Mouse (Mus musculus) kidney, embryonic 14.5 days (tissue): Measurements from ENCODE around the gene Hoxb4. TPM values are rescaled to one million over a fixed set of nuclear protein-coding genes. Genes with fewer than 3 reads are reported as not detected.

ENCODE experiments used
- ATAC-seq: fragments of 200-750 bp; cut with Nextera tagmentation; 2 replicates; pipeline ENCODE4 v1.8.0; 2017; ENCODE audit warnings: moderate number of reproducible peaks, mild to moderate bottlenecking, moderate TSS enrichment, moderate library complexity; ENCODE audit not compliant: low FRiP score, low TSS enrichment
- H3K27ac ChIP-seq: fragments of 300-500 bp; sonication (generic); 2 replicates; pipeline ENCODE4 v1.5.1; 2014; ENCODE audit warnings: low read depth, mild to moderate bottlenecking, low read length, moderate library complexity, mixed read lengths
- H3K27me3 ChIP-seq: fragments of 300-500 bp; sonication (generic); 2 replicates; pipeline ENCODE4 v1.6.1; 2014; ENCODE audit warnings: mild to moderate bottlenecking, low read length; ENCODE audit not compliant: control insufficient read depth, insufficient read depth
- H3K36me3 ChIP-seq: fragments of 300-500 bp; sonication (generic); 2 replicates; pipeline ENCODE4 v1.6.1; 2014; ENCODE audit warnings: low read length, mixed read lengths; ENCODE audit not compliant: control insufficient read depth, insufficient read depth
- H3K4me1 ChIP-seq: fragments of 300-500 bp; sonication (generic); 2 replicates; pipeline ENCODE4 v1.6.1; 2014; ENCODE audit warnings: low read length, mixed read lengths; ENCODE audit not compliant: control insufficient read depth, insufficient read depth
- H3K4me2 ChIP-seq: fragments of 300-500 bp; sonication (generic); replicated peaks from 2 replicates; pipeline ENCODE4 v1.6.1; 2014; ENCODE audit warnings: low read depth, mild to moderate bottlenecking, low read length
- H3K4me3 ChIP-seq: fragments of 300-500 bp; sonication (generic); 2 replicates; pipeline ENCODE4 v1.5.1; 2014; ENCODE audit warnings: mild to moderate bottlenecking, low read length
- H3K9ac ChIP-seq: fragments of 300-500 bp; sonication (generic); 2 replicates; pipeline ENCODE4 v1.6.1; 2014; ENCODE audit warnings: low read depth, mild to moderate bottlenecking, low read length, moderate library complexity
- H3K9me3 ChIP-seq: fragments of 300-500 bp; sonication (generic); 2 replicates; pipeline ENCODE4 v1.6.1; 2016; ENCODE audit warnings: low read length; ENCODE audit not compliant: control insufficient read depth
- WGBS: fragments of 180-500 bp; shearing (Covaris S2); extraction: QIAGEN DNeasy Blood & Tissue Kit; methylation state at CpG from one replicate; pipeline ENCODE4 v1.1.7; 2014; 5-methylcytosine and 5-hydroxymethylcytosine counted together
- microRNA counts: library from miRNA; unstranded; fragments of <30 nt; microRNA quantifications from one replicate; lab custom pipeline; 2017
- microRNA-seq: library from miRNA; unstranded; fragments of <30 nt; microRNA quantifications from one replicate; pipeline ENCODE4, GENCODE M21; 2016
- polyA plus RNA-seq: library from polyadenylated mRNA; unstranded; fragments of >200 nt; fragmentation: Nextera tagmentation; extraction: Ambion mirVana; gene quantifications from 2 replicates; pipeline ENCODE4 v1.2.1, GENCODE M21; 2014

Gene Hoxb4
- polyA plus RNA-seq, 1 experiment from 2014 or later = 4.2 TPM

DNA sequence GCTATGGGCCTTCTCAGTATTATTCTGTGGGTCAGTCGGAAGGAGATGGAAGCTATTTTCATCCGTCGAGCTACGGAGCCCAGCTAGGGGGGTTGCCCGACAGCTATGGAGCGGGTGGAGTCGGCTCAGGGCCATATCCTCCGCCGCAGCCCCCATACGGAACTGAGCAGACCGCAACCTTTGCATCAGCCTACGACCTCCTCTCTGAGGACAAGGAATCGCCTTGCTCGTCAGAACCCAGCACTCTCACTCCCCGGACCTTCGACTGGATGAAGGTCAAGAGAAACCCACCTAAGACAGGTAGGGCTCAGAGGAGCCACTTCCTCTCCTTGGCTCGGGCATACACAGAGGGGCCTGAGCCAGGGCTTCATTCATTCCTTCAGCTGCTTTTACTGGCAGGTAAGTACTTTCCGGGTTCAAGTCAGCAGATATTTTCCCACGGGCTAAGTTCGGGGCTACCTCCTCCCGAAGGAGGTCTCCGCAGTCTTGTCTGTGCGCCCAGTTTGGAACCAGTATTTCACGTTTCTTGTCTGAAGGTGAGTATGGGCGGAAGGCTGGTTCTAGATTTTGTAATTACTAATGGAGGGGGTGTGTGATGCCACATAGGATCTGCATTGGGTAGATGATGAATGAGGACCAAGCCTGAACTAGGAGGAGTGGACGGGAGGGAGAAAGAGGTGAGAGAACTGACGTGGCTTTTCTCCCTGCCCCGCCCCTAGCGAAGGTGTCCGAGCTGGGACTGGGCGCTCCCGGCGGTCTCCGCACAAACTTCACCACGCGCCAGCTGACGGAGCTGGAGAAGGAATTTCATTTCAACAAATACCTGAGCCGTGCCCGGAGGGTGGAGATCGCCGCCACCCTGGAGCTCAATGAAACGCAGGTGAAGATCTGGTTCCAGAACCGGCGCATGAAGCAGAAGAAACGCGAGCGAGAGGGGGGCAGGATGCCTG is 48.3 kb downstream of the Hoxb4 start:
- H3K9me3 ChIP-seq = no peaks in the 10 kb centered on the region
- peak overlapping the region; percentile 40 for H3K4me2 ChIP-seq
- no peaks in the 10 kb centered on the region for H3K36me3 ChIP-seq
- no peak overlapping the region for H3K27ac ChIP-seq
- H3K4me1 ChIP-seq = peaks cover 29% of the 10 kb centered on the region; the same call in 1 of the 2 replicates
- peak; percentile 26 for ATAC-seq
- peaks cover 10% of the 10 kb centered on the region for H3K27me3 ChIP-seq
- peak overlapping the region; percentile 22 for H3K4me3 ChIP-seq
- peak overlapping the region; percentile 0; the same call in 1 of the 2 replicates for H3K9ac ChIP-seq
- 2% methylated on average over 47 of the region's 47 CpGs for WGBS

DNA sequence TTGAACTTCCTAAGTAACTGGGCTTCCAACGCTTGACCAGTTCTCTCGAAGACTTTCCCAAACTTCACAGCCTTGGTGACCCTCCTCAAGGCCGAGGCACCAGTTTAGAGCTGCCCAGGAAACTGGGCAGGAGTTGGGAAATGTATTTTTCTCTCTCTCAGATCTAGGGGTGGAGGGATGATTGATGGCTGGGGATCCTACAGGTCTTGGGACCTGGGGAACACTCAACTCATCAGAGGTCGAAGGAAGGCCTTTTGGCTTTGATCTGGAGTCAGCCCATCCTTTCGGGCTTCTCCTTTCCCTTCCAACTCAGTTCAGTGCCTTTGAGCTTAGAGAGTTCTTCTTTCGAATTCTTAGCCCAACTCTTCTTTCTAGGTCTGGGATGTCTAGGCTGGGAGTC is 49.1 kb downstream of the Hoxb4 start:
- H3K4me2 ChIP-seq = peak overlapping the region; percentile 40
- ATAC-seq = no peak
- H3K4me3 ChIP-seq = no peak overlapping the region
- H3K36me3 ChIP-seq = no peaks in the 10 kb centered on the region
- WGBS = 28% methylated on average over 6 of the region's 6 CpGs
- no peak overlapping the region for H3K9ac ChIP-seq
- H3K27me3 ChIP-seq = peaks cover 10% of the 10 kb centered on the region
- H3K9me3 ChIP-seq = no peaks in the 10 kb centered on the region
- H3K4me1 ChIP-seq = peaks cover 35% of the 10 kb centered on the region
- no peak overlapping the region for H3K27ac ChIP-seq

DNA sequence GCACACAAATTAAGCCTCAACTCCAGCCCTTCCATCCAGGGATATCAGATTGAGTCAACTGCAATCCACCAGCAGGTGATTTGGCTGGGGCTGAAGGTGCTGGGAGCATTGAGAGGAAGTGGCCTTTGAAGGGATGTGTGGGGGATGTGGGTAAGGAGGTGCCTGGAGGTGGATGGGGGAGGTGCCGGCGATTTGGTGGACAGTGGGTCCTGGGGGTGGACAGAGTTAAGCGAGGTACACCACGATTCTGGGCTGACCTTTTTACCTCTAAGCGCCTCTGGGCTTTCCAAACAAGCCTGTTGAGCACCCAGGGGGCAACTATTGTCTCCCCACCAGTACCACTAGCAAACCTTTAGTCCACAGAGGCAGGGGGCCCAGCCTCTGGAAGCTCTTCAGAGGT is 50.6 kb downstream of the Hoxb4 start:
- H3K27ac ChIP-seq = no peak overlapping the region
- peaks cover 10% of the 10 kb centered on the region for H3K27me3 ChIP-seq
- no peaks in the 10 kb centered on the region for H3K36me3 ChIP-seq
- no peak for ATAC-seq
- no peak overlapping the region for H3K4me2 ChIP-seq
- peaks cover 37% of the 10 kb centered on the region for H3K4me1 ChIP-seq
- 34% methylated on average over 5 of the region's 5 CpGs for WGBS
- H3K4me3 ChIP-seq = no peak overlapping the region
- no peak overlapping the region for H3K9ac ChIP-seq
- H3K9me3 ChIP-seq = no peaks in the 10 kb centered on the region

DNA sequence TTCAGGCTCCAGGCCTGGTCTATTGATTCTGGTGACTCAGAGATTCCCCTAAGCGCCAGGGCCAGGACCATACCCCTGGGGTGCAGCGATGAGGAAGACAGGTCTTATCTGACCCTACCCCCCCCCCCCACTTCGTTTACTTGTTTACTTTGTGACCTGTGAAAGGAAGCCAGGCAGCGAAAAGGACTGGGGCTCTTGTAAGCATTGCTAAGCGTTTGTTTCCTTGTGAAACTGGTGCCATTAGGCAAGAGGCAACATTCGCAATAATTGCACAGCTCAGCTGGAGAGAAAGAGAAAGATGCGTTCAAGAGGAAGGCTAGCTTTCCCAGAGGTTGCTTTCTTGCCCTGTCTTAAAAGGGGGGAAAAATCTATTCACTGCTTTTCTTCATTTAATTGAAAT is 51.1 kb downstream of the Hoxb4 start:
- no peak overlapping the region for H3K4me3 ChIP-seq
- H3K9me3 ChIP-seq = no peaks in the 10 kb centered on the region
- H3K4me1 ChIP-seq = peaks cover 33% of the 10 kb centered on the region
- H3K36me3 ChIP-seq = no peaks in the 10 kb centered on the region
- H3K9ac ChIP-seq = no peak overlapping the region
- peaks cover 10% of the 10 kb centered on the region for H3K27me3 ChIP-seq
- WGBS = 61% methylated on average over 7 of the region's 7 CpGs
- H3K4me2 ChIP-seq = no peak overlapping the region
- H3K27ac ChIP-seq = no peak overlapping the region
- no peak for ATAC-seq

MicroRNA genes within 50 kb of the gene (microRNA counts, 519-probe panel; counts per million panel counts)
- microRNA mmu-miR-10a (lab: Ali Mortazavi, UCI) = 9,104 counts per million, percentile 92 among the panel's probes with 10 or more counts

Small RNAs within 50 kb of the gene (microRNA-seq; reads per million reads assigned to microRNA genes)
- 159,192 reads per million, percentile 100 among the genes with 10 or more reads in this experiment for gene Mir10a

Other genes with a start within 250 kb of the Hoxb4 start
- 848 and 857 TPM in 2 replicates for gene Atp5g1, start 242.6 kb upstream of the Hoxb4 start, polyA plus RNA-seq
- not detected in 2 replicates for gene Calcoco2, start 206.3 kb upstream of the Hoxb4 start, polyA plus RNA-seq
- gene Ttll6, start 184.5 kb upstream of the Hoxb4 start, polyA plus RNA-seq = not detected in 2 replicates
- gene Hoxb13, start 124.0 kb upstream of the Hoxb4 start, polyA plus RNA-seq = not detected in 2 replicates
- 30.0 and 41.4 TPM in 2 replicates for gene Hoxb9, start 46.8 kb upstream of the Hoxb4 start, polyA plus RNA-seq
- gene Hoxb8, start 36.4 kb upstream of the Hoxb4 start, polyA plus RNA-seq = 12.7 and 18.6 TPM in 2 replicates
- gene Hoxb7, start 31.6 kb upstream of the Hoxb4 start, polyA plus RNA-seq = 58.6 and 61.9 TPM in 2 replicates
- 44.1 and 53.1 TPM in 2 replicates for gene Hoxb6, start 25.8 kb upstream of the Hoxb4 start, polyA plus RNA-seq
- 22.1 and 24.3 TPM in 2 replicates for gene Hoxb5, start 14.9 kb upstream of the Hoxb4 start, polyA plus RNA-seq
- gene Hoxb3, start 5.1 kb downstream of the Hoxb4 start, polyA plus RNA-seq = 8.2 and 8.6 TPM in 2 replicates
- 49.9 and 67.2 TPM in 2 replicates for gene Hoxb2, start 32.3 kb downstream of the Hoxb4 start, polyA plus RNA-seq
- gene Hoxb1, start 47.5 kb downstream of the Hoxb4 start, polyA plus RNA-seq = 0.27 and 0.37 TPM in 2 replicates
- 13.8 and 15.2 TPM in 2 replicates for gene Skap1, start 146.3 kb downstream of the Hoxb4 start, polyA plus RNA-seq